Mouse (Mus musculus): Measurements from ENCODE around the gene Ccrl2.

The Ccrl2 gene

DNA sequence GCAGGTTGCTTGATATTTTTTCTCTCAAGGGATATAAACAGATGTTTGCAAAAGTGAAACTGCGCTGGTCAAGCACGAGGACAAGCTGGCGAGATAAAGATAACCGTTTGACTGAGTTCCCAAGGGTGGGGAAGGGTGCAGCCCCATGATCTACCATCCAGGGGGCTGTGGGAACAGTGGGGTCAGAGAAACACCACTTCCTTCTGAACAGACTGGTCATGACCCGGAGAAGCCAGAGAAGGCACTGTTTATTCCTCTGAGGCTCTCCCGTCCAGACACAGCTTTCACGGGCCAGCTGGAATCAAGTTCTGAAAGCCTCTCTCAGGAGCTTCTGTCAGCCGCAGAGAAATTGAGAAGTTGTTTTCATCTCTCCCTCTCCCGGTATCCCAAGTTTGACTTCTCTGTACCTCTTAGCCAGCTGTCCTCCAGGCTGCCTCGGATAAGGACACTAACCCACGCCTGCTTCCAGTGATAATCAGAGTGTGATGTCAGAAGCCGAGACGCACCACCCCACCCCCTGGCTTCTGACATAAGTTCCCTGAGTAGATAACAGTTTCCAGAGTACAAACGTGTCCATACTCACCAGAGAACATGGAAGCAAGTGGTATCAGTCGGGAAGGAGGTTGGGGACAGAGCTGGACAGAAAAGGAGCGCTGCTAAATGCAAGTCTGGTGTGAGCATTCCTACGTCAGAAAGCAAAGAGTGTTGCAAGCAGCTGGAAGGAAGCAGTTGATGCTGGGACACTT, at the start of gene Ccrl2:
TSS of gene Ccrl2 (minus strand) at position 722 of the 746 bp plus-strand sequence.
- DNase-seq (ENCODE audit: low read depth, low spot score): peak; percentile 55

DNA sequence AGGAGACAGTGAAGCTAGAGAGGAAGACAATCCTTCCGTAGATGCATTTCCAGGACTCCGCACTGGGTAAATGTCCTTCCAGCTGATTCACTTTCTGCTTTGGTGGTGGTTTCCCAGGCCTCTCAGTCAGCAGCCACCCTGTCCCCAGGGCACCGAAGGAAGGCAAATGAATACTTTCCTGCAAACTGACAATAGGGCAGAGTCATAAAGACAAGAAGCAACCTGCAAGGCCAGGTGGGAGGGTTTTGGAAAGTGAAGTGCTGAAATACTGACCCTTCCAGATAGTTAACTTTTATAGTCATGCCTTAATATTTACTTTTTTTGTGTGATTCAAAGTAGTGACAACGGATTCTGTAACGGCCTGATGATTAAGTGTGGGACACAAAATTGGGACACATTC, 46.6 kb upstream of the Ccrl2 start:
- DNase-seq (ENCODE audit: low read depth, low spot score): no peak

DNA sequence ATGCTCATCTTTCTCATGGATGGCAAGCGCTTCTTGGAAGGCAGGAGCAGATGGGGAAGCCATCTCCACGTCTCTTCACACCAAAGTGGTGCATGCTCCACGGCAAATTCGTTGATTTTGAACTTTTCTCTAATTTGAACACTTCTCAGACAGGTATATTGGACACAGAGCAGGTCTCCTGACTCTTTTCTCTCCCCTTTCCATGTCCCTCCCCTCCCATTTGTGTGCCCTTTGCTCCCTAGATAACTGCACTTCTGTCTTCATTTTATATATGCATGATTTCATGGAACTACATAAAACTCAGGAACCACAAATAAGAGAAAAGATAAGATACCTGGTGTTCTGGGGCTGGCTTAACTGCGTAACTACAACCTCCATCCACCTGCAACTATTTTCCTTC, 46.0 kb upstream of the Ccrl2 start:
- no peak for DNase-seq (ENCODE audit: low read depth, low spot score)

DNA sequence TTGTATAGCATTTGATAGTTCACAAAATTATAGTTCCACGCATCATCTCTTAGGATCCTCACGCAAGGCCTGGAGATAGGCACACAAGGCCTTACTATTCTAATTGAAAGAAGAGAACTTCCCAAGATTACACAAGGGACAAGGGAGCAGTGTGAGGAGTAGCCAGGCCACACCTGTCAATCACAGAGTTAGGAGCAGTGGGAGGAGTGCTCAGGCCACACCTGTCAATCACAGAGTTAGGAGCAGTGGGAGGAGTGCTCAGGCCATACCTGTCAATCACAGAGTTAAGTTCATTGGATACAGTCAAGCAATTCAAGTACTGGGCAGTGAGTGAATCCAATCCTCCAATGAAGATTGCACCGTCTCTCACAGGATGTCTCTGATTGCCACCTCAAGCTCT, 43.1 kb upstream of the Ccrl2 start:
- DNase-seq (ENCODE audit: low read depth, low spot score): no peak

DNA sequence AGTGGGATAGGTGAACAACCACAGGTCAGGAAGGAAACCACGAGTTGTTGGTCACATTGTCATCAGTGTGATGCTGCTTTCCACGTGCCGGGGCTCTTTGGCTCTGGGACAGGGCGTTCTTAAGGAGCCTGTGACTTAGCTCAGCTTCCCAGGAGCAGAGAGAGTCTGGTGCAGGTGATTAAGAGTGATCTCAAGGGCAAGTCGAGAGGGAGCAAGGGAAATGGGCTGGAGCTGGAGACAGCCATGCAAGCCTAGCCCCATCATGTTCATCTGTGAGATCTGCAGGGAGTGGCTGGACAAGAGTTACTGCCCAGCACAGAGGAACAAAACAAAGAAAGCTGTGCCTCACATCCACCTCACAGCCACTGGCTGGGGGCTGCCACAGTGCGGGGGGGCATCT, 40.2 kb upstream of the Ccrl2 start:
- no peak for DNase-seq (ENCODE audit: low read depth, low spot score)

DNA sequence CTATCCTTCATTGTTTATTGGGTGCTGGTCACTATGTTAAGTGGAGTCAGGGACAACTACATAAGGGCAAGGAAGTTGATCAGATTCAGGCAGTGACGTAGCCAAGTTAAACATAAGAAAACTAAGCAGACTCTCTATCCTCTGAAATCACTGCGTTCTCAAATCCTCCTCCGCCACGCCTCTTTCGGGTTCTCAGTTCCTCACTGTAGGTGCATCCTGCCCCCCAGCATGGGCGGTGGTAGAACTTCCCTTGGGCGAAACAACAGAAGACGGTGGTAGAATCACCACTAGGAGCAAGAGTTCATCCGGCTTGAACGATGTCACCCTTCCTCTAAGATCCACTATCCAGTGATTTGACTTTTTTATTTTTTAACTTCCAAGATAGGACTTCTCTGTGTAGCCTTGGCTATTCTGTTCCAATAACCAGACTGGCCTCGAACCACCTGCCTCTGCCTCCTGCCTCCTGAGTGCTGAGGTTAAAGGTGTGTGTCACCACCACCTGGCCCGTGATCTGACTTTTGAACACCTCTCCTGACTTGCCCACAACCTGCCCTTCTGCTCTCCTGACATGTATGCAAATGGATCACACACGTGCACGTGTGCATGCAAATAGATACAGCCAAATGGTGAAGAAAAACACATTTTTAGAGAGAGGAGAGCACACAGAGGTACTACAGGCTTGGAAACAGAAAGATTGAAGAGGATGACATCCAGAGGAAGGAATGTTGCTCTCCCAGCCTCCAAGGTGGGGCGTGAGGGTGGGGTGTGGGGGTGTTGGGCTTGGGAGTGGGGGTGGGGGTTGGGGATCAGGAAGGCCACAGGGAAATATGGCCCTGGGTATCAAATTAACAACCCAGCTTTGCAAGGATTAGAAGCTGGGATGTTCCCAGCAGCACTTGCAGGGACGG, 39.4 kb upstream of the Ccrl2 start:
- DNase-seq (ENCODE audit: low read depth, low spot score): peak; percentile 41

DNA sequence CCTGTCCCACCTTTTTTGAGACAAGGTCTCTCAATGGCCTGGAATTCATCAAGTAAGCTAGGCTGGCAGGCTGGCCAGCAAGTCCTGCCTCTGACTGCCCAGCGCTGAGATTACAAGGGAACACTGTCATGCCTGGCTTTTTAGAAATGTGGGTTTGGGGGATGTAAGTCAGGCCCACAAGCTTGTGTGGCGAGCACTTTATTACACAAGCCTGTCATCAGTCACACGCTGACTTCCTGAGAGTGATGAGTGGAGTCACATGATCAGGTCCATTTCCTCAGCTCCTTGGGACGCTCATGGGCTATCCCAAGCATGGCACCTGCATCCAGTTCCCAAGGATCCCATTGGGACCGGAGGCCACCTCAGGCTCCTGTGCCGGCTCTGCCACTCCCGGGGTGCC, 38.4 kb upstream of the Ccrl2 start:
- no peak for DNase-seq (ENCODE audit: low read depth, low spot score)

DNA sequence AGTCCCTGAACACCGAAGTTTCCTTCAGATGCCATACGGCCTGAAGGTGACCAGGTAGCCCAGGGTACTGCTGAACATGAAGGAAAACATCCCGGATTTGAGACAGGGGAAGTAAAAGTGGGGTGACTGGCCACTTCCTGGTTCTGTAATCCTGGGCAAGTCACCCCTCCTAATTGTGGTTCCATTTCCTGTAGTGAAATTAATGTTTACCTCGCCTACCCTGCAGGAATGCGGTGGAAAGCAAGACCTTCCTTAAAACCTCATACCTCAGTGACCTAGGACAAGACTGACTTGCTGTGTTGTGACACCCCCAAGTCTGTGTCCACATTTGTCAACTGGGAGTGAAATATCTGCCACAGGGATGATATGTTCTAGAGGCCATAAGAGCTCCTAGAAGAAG, 37.3 kb upstream of the Ccrl2 start:
- DNase-seq (ENCODE audit: low read depth, low spot score): peak; percentile 6

DNA sequence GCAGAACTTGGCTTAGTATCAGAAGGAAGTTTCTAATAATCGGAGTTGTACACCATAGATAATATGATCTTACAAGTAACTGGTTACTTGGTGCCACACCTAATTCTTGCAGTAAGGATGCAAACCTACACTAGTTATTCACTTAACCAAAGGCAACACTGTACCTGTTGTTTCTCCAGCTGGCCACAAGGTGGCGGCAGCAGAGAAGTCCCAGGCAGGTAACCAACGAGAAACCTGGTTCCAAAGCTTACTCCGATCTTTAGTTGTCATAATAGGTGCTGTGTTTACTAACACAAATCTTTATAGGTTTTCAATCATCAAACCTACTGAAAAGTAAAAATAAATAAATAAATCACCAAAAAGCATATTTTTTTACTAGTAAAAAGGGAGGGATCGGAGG, 35.8 kb upstream of the Ccrl2 start:
- DNase-seq (ENCODE audit: low read depth, low spot score): peak; percentile 66

DNA sequence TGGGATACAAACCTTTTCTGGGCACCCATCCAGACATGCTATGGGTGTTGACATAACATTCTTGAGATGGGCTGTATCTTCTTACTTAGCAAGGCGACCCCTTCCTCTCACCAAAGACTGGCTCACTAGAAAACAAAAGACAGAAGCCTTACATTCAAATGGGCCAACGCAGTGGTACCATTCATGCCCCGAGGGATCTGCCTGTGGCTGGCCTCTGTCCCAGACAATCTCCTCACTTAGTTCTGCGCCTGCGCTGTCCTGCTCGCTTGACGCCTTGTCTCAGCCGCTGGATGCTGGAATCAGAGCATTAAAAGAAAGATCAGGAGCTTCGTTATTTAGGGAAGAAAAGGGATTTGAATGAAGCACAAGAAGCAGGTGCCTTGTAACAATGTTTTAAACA, 35.3 kb upstream of the Ccrl2 start:
- DNase-seq (ENCODE audit: low read depth, low spot score): no peak

DNA sequence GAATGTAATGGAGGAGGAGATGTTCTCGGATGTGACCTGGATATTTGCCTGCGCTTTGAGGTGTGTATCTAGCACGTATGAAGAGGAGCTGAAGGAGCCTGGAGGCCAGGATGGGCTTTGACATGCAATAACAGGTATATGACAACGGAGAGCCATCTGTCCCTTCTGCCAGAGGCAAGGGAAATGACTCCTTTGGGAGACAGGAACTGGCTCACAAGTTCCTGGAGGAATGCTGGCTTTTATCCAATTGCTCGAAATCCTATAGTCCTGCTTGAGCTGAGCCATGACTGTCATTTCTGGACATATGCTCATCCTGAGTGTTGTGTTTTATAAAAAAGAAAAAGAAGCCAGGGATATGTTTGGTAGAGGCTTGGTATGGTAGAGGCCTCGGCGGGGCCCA, 31.6 kb upstream of the Ccrl2 start:
- DNase-seq (ENCODE audit: low read depth, low spot score): no peak

DNA sequence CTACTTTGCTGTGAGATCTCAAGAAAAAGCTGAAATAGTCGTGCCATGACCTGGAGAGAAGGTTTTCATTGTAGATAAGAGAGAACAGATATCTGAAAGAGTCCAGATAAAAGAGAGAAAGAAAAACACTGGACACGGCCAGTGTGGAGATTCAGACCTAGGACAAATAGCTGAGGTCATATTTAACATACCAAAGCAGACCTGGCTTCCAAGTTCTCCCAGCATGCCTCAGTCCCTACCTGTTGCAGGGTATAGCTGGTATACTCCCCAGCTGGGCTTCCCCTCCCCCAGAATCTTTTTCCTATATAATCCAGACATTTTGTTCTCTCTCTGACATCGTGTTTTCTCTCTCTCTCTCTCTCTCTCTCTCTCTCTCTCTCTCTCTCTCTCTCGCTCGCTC, 30.6 kb upstream of the Ccrl2 start:
- no peak for DNase-seq (ENCODE audit: low read depth, low spot score)

DNA sequence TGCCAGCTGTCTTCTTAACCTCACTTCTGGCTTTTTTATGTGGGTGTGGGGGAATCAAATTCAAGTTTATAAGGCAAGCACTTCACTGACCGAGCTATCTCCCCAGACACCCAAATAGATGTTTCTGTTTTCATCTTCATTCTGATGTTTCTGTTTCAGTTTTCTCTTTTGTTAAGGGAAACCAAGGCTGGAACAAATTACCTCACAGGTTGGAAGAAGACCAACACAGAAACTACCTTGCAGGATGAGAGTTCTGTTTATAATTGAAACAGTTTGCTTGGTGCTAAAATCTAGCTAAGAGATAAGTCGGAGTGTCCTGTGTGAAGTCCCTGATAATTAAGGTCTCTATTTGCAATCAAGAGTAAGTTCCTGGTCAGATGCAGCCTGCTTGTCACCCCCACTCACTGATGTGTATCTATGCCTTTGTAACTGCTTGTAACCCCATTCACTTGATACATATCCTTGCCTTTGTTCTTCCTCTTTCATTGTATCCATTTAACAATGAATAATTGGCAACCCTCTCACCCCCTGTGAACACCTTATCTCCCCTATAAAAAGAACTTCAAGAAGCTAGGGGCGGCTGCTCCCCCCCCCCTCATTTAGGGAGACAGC, 29.8 kb upstream of the Ccrl2 start:
- peak; percentile 22 for DNase-seq (ENCODE audit: low read depth, low spot score)

DNA sequence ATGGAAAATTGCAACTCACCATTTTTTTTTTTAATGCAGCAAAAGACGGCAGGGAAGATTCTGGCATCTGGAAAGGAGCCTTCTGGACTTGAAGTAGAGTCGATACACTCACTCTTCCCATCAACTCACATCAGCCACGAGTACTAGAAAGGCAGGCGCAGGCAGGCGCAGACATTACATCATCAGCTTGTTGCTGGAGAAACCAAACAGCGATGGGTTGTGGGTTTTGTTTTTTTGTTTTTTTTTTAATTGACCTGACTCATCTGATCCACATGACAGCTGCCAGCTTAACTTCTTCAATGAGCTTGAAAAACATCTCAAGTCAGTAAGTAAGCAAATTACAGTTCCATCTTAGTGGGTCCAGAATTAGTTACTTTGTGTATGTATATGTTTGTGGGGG, 28.8 kb upstream of the Ccrl2 start:
- DNase-seq (ENCODE audit: low read depth, low spot score): no peak

DNA sequence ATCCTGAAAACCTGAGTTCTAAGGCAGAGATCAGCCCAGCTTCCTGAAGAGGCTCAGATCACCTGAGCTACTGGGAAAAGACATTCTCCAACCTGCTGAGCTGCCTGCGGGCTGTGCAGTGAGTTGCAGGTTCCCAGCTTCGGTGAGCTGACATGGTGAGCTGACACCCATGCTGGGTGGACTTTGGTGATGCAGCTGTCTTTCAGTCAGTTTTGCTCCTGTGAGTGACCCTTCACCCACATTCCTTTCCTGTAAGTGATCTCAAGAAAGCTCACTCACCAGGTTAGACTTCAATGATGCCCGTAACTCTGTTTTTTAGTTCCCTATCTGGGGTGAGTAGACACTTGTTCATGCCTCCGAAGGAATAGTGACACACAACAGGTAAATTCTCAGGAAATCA, 28.0 kb upstream of the Ccrl2 start:
- DNase-seq (ENCODE audit: low read depth, low spot score): no peak

DNA sequence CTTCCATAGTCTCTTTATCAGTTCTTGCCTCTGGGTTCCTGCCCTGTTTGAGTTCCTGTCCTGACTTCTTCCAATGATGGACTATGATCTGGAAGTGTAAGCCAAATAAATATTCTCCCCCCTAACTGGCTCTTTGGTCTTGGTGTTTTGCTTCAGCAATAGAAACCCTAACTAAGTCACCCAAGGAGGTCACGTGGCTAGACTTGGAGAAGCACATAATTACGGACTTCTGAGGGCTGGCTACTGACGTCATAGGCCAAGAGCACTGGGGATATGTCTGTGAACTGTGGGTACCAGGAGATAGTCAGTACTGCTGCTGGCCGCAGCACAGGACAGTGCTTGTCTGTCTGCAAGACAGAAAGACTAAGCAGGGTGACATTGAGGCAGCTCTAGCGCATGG, 24.4 kb upstream of the Ccrl2 start:
- no peak for DNase-seq (ENCODE audit: low read depth, low spot score)

DNA sequence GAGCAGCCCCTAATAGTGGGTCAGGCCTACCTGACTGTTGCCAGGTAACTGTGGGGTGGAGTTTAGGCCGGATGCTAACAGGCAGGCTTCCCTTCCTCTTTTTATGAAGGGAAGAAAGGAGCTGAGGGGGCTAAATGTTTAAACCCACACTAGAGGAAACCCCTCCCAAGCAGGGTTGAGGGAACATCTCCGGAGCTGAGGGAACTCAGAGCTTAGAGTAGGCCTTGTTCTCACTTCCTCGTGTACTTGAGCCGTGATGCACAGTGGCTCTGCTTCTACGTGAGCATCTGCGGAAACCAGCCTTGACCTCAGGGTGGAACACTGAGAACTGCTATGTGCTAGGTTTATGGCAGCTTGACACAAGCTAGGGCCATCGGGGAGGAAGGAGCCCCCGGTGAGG, 23.5 kb upstream of the Ccrl2 start:
- peak; percentile 26 for DNase-seq (ENCODE audit: low read depth, low spot score)

DNA sequence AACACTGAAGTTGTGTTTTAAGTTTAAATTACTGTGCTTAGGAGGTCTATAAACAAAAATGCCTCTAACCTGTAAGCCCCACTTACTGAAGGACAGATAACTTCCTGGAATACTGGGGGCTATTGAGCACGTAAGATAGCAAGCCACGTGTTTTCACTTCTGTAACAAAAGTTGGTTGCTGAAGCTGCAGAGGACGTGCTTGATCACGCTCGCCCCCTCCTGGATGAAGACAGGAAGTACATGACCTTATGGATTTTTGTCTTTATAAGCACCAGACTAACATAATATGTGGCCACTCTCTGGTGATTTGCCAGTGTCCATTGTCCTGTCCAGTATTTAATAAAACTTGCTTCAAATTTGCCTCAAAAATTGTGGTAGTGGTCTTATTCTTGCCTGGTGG, 20.4 kb upstream of the Ccrl2 start:
- peak; percentile 52 for DNase-seq (ENCODE audit: low read depth, low spot score)

DNA sequence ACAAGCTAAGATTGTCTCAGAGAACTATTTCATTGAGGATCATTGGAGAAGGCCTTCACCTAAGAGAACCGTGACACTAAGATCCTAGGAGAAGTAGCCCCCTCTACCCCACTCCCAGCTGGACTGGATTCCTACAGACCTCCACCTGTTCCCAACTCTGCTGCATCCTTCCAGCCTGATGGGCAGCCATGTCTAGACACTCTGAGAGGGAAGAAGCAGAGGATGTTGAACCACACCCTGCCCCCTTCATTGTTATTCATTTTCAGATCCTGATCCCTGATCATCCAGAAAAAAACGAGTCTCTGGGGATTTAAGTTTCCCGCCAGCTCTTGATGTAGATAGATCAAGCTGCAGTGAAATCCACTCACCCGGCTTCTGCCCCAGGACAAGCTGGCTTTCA, 15.7 kb upstream of the Ccrl2 start:
- DNase-seq (ENCODE audit: low read depth, low spot score): no peak

DNA sequence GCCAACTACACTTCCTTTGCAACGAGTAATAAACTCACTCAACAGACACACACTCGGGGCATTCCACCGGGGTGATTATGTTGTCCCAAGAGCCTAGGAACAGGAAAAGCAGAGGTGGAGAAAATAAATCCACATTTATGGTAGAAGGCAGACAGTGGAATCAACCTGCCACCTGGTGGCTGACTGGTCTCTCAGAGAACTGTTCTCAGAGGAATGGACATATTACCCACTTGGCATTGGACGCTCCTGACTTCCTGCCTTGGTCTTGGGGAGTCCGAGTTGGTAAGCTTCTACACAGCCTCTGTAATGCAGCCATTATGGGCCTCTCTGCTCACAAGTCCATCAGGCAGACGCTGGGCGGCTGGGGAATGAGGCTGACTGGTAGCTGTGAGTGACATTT, 14.9 kb upstream of the Ccrl2 start:
- DNase-seq (ENCODE audit: low read depth, low spot score): no peak

DNA sequence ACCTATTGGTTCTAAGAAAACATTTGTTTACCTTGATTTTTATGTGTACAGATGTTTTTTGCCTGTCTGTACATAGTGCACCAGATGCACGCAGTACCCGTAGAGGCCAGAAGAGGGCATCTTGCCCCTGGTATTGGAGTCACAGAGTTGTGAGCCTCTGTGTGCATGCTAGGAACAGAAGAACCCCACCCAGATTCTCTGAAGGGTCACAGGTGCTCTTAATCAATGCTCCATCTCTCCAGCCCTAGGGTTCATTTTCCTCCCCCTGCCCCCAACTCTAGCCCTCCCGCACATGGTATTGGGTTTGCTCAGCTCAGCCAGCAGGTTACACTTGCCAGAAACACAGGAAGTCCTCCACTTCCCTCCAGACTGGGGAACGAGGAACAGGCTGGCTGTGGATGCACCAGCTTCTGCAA, 13.2 kb upstream of the Ccrl2 start:
- peak; percentile 71 for DNase-seq (ENCODE audit: low read depth, low spot score)

DNA sequence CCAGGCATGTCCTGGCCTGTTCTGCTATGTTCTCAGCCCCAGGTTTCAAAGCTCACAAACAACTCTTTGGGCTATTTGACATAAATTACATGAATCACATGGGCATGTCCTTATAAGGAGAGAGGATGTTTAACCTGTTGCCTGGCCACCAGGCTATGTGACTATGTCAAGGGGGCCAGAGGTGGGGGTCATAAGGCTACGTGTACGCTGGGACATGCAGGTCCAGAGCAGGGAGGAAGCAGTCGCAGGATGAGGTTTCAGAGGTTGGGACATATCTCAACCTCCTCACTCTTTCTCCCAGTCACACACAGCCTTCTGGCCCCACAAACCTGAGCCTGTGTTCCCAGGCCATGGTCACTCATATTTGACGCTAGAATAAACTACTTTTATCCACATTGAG, 9.7 kb upstream of the Ccrl2 start:
- DNase-seq (ENCODE audit: low read depth, low spot score): no peak

DNA sequence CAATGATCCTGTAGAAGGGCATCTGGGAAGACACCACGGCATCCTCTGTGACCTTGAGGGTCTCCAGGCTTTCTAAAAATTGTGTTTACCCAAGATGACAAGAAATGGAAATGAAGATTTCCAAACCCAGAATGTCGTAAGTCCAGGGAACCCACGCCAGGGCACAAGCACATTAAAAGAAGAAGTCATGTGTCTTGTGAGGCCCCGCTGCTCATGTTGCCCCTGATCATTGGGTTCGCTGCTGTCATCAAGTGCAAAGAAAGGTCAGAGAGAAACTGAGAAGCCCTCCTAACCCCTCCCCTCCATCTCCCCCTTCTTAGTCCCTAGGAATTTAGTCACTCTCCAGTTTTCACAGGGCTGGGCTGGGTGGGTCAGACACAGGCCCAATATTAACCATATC, 5.5 kb upstream of the Ccrl2 start:
- peak; percentile 26 for DNase-seq (ENCODE audit: low read depth, low spot score)
